Mouse (Mus musculus) lung, postnatal 0 days (tissue): Measurements from ENCODE around the gene Hist1h2af.

ENCODE experiments used
- CTCF ChIP-seq: IDR thresholded peaks from 2 replicates; pipeline ENCODE4 v1.5.1; 2016; ENCODE audit warnings: antibody characterized with exemption, mild to moderate bottlenecking
- EP300 ChIP-seq: IDR thresholded peaks from 2 replicates; pipeline ENCODE4 v1.6.1; 2016; ENCODE audit warnings: antibody characterized with exemption, mild to moderate bottlenecking, control low read depth

DNA sequence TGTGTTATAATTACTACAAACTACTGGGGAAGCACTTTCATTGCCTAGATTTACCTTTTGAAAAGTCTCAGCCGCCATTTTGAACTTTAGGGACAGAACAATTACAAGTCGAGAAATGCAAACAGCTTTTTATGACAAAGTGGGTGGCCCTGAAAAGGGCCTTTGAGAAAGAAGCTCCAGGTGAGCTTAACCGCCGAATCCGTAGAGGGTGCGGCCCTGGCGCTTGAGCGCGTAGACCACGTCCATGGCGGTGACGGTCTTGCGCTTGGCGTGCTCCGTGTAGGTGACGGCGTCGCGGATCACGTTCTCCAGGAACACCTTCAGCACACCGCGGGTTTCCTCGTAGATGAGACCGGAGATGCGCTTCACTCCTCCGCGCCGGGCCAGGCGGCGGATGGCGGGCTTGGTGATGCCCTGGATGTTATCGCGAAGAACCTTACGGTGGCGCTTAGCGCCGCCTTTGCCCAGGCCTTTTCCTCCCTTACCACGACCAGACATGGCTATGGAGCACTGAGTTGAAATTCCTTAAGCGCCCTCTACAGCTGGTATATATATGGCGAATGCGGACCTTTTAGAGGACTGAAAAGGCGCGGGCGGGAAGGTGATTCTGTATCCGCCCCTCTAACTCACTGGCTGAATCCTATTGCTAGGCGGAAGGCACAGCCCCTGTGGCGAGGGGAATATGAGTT, 17.6 kb downstream of the Hist1h2af start, which contains the start of gene Hist1h4f:
- TF ChIP-seq EP300: peak; percentile 89
- TF ChIP-seq CTCF: peak; percentile 66
